Comparison of ENCODE assay signal across 11 mouse cellular contexts in the genomic region with DNA sequence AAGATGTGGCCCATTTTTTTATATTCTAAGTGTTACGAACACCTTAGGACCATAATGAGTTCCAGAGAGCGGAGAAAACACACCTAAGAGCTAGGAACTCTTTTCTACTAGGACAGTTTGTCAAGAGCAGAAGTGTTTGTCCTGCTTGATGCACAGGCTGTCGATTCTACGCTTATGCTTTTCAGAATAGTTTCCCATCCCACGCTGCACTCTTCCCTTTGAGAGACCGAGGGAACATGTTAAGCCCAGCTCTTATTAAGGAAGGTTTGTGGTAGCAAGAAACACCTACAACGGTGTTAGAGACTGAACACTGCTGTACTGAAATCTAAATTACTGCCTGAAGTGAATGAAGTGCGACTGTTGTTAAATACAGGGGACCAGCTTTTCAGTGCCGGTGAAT. TPM values are rescaled to one million over a fixed set of nuclear protein-coding genes. Genes with fewer than 3 reads are reported as not detected.
DNase-seq lines count a peak whose midpoint lies in the region; ATAC-seq and TF ChIP-seq lines count a peak whose summit lies in the region.
"Had no signal": no experiment of that assay in that cellular context is flagged by ENCODE, and none has a peak within 500 bp of the region (broad histone marks: within the 10 kb centered on the region; RNA-seq: fewer than 3 reads in every experiment).

No protein-coding gene starts in this region.

- no peaks in the 10 kb centered on the region for H3K27me3 ChIP-seq in cerebellum, adult 2 months (ENCODE audit: control insufficient read depth, insufficient read depth, low read length)
- no peaks in the 10 kb centered on the region for H3K27me3 ChIP-seq in lung, embryonic 14.5 days (ENCODE audit: insufficient read depth, low read length)
- peaks cover 6% of the 10 kb centered on the region; the same call in 1 of the 2 replicates for H3K27me3 ChIP-seq in limb, embryonic 11.5 days (ENCODE audit: control insufficient read depth, insufficient read depth, low read length)
- H3K27me3 ChIP-seq in stomach, embryonic 16.5 days (ENCODE audit: control insufficient read depth, insufficient read depth, low read length) = peaks cover 10% of the 10 kb centered on the region; the same call in 1 of the 2 replicates

- H3K27ac ChIP-seq in cerebellum, adult 2 months (ENCODE audit: insufficient read depth, low read length) = no peak overlapping the region
- no peak overlapping the region for H3K27ac ChIP-seq in lung, embryonic 14.5 days (ENCODE audit: low read depth)
- H3K27ac ChIP-seq in limb, embryonic 11.5 days (replicated peaks; ENCODE audit: low read depth, low read length) = no peak overlapping the region
- H3K27ac ChIP-seq in stomach, embryonic 16.5 days (ENCODE audit: low read length) = no peak overlapping the region
- H3K27ac ChIP-seq: liver, embryonic 15.5 days had no signal

- peak overlapping the region; percentile 90 for H3K4me3 ChIP-seq in cerebellum, adult 2 months (replicated peaks; ENCODE audit: insufficient read depth, low read depth, low read length)
- H3K4me3 ChIP-seq in lung, embryonic 14.5 days (ENCODE audit: low read depth, low read length) = peak overlapping the region; percentile 35; the same call in 1 of the 2 replicates
- H3K4me3 ChIP-seq in limb, embryonic 11.5 days (ENCODE audit: low read depth, low read length) = no peak overlapping the region
- peak overlapping the region; percentile 44; the same call in 1 of the 2 replicates for H3K4me3 ChIP-seq in stomach, embryonic 16.5 days (replicated peaks; ENCODE audit: low read length)
- H3K4me3 ChIP-seq: liver, embryonic 15.5 days had no signal

- DNase-seq in cerebellum, adult 2 months = peak; percentile 27 to 35
- no peak for DNase-seq in cerebellum, adult 9-10 months
- DNase-seq in lung, embryonic 14.5 days = no peak
- DNase-seq in lung, postnatal 36 days = no peak
- no peak for DNase-seq in limb, embryonic 11.5 days (ENCODE audit: low spot score)
- no peak for DNase-seq in retina, embryonic 14.5 days (ENCODE audit: low spot score)
- DNase-seq: thymus, postnatal 25 days had no signal

- no peak overlapping the region for H3K9ac ChIP-seq in lung, embryonic 14.5 days
- H3K9ac ChIP-seq in limb, embryonic 11.5 days (ENCODE audit: low read length) = no peak overlapping the region
- no peak overlapping the region for H3K9ac ChIP-seq in stomach, embryonic 16.5 days (ENCODE audit: low read length)
- H3K9ac ChIP-seq: liver, embryonic 15.5 days had no signal

- ATAC-seq in lung, embryonic 14.5 days (ENCODE audit: insufficient read depth) = no peak
- no peak for ATAC-seq in limb, embryonic 11.5 days (ENCODE audit: insufficient number of reproducible peaks, low FRiP score, low TSS enrichment, low read depth)
- ATAC-seq in stomach, embryonic 16.5 days (ENCODE audit: insufficient read depth, low FRiP score) = no peak
- no peak for ATAC-seq in monocyte, adult 5-6 weeks (replicated peaks; ENCODE audit: insufficient number of reproducible peaks, low FRiP score, low TSS enrichment, poor library complexity, severe bottlenecking)
- ATAC-seq: inflammation-experienced regulatory T-cells, adult 6 months had no signal

- 23% methylated on average over 9 of the region's 9 CpGs for WGBS in cerebellum, adult 2 months
- 39% methylated on average over 9 of the region's 9 CpGs for WGBS in lung, embryonic 14.5 days
- 67% methylated on average over 9 of the region's 9 CpGs for WGBS in limb, embryonic 11.5 days
- 69% methylated on average over 9 of the region's 9 CpGs for WGBS in stomach, embryonic 16.5 days

- H3K4me1 ChIP-seq in cerebellum, adult 2 months (ENCODE audit: control insufficient read depth, insufficient read depth, low read length) = peaks cover 10% of the 10 kb centered on the region; the same call in 1 of the 2 replicates
- H3K4me1 ChIP-seq in lung, embryonic 14.5 days (ENCODE audit: insufficient read depth) = no peaks in the 10 kb centered on the region
- H3K4me1 ChIP-seq in limb, embryonic 11.5 days (ENCODE audit: control insufficient read depth, insufficient read depth, low read length) = no peaks in the 10 kb centered on the region
- 0 out of 2 replicates have a peak, but pooled peaks cover 8% of the 10 kb centered on the region for H3K4me1 ChIP-seq in stomach, embryonic 16.5 days (ENCODE audit: control insufficient read depth, insufficient read depth, low read length)
- H3K4me1 ChIP-seq: liver, embryonic 15.5 days had no signal

- no peak for TF ChIP-seq POLR2A in cerebellum, adult 2 months (IDR thresholded peaks at IDR 0.05; ENCODE audit: borderline replicate concordance, insufficient read depth, low read length)

- H3K9me3 ChIP-seq in lung, embryonic 14.5 days (ENCODE audit: low read depth, low read length) = no peaks in the 10 kb centered on the region
- H3K9me3 ChIP-seq in limb, embryonic 11.5 days (ENCODE audit: control insufficient read depth, low read length) = no peaks in the 10 kb centered on the region
- H3K9me3 ChIP-seq in stomach, embryonic 16.5 days (replicated peaks; ENCODE audit: control insufficient read depth, low read length) = no peaks in the 10 kb centered on the region
- H3K9me3 ChIP-seq: liver, embryonic 15.5 days had no signal

- H3K36me3 ChIP-seq in lung, embryonic 14.5 days (ENCODE audit: insufficient read depth) = no peaks in the 10 kb centered on the region
- H3K36me3 ChIP-seq in limb, embryonic 11.5 days (ENCODE audit: control insufficient read depth, insufficient read depth, low read length) = no peaks in the 10 kb centered on the region
- H3K36me3 ChIP-seq in stomach, embryonic 16.5 days (ENCODE audit: control insufficient read depth, insufficient read depth, low read length) = no peaks in the 10 kb centered on the region
- H3K36me3 ChIP-seq: liver, embryonic 15.5 days had no signal

- peak overlapping the region; percentile 71 for H3K4me2 ChIP-seq in lung, embryonic 14.5 days
- H3K4me2 ChIP-seq in limb, embryonic 11.5 days (ENCODE audit: low read depth, severe bottlenecking) = peak overlapping the region; percentile 92
- peak overlapping the region; percentile 69 for H3K4me2 ChIP-seq in stomach, embryonic 16.5 days (ENCODE audit: low read depth, low read length)
- H3K4me2 ChIP-seq: liver, embryonic 15.5 days had no signal

- no peak for TF ChIP-seq CTCF in cerebellum, adult 2 months (IDR thresholded peaks at IDR 0.05; ENCODE audit: borderline replicate concordance, insufficient read depth, low read depth, low read length)
- no peak for TF ChIP-seq CTCF in lung, embryonic 14.5 days (IDR thresholded peaks at IDR 0.05; ENCODE audit: low read depth)

RNA-seq across cellular contexts. Expression of gene Kcnab1, which starts 1.0 kb away (rescaled TPM):
- polyA plus RNA-seq in cerebellum, adult 2 months (2012; rRNA removed) = 106 TPM in 2 replicates
- polyA plus RNA-seq in lung, embryonic 14.5 days (2014; fragmentation: Nextera tagmentation; extraction: Ambion mirVana) = 2.6 and 3.1 TPM in 2 replicates
- 2.6 and 4.1 TPM in 2 replicates for polyA plus RNA-seq in limb, embryonic 11.5 days (2014; fragmentation: Nextera tagmentation; extraction: Ambion mirVana)
- polyA plus RNA-seq in stomach, embryonic 16.5 days (2015; fragmentation: Nextera tagmentation; extraction: Ambion mirVana) = 3.8 and 4.2 TPM in 2 replicates
- total RNA-seq in monocyte, adult 5-6 weeks (2017) = not detected in 3 replicates

Comparison
In these comparisons a context has a peak if more than half of its experiments do, and no peak if none do; other contexts are left out.
1. DNase-seq: peak in cerebellum, adult 2 months (2 of 2); none in cerebellum, adult 9-10 months (single experiment), lung, embryonic 14.5 days (single experiment), lung, postnatal 36 days (single experiment), limb, embryonic 11.5 days (single experiment) and retina, embryonic 14.5 days (single experiment).
2. RNA of gene Kcnab1, which starts 1.0 kb away (polyA plus RNA-seq): 106 TPM in cerebellum, adult 2 months; 3.8 to 4.2 TPM in stomach, embryonic 16.5 days, 2.6 to 3.1 TPM in lung, embryonic 14.5 days and 2.6 to 4.1 TPM in limb, embryonic 11.5 days; every median in the first group is over 10 times any median in the second.
3. Peak in every context shown above with its lines, with median percentiles within 50 percentile points of each other: H3K4me2 ChIP-seq.